Comparison of ENCODE assay signal across 8 mouse cellular contexts in the genomic region with DNA sequence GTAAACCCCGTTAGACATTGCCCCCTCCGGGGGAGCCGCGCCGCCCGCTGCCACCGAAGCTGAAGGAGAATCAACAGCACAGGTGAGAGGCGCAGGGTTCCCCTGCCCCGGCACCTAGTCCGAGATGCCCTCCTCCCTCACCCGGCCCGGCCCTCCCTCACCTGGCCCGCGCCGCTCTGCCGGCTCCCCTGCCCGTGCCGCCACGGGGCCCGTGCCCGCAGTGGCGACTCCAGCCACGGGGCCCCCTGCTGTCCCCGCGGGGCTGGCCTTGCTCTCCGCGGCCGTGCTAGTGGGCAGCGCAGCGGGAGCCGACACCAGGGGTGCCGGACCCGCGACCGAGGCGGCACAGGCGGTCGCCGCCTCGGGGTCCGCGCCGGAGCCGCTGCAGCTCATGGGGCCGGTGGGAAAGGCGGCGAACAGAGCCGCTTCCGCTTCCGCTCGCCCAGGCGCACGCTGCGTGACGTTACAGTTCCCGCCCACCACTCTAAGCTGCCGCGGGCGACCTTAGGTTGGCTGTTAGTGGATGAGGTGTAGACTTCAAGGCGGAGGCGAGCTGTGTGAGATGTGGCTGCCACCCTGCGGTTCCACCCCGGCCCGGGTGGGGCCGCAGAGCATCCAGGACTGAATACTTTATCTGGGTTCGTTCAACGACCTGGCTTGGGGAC. TPM values are rescaled to one million over a fixed set of nuclear protein-coding genes. Genes with fewer than 3 reads are reported as not detected.
DNase-seq lines count a peak whose midpoint lies in the region; ATAC-seq and TF ChIP-seq lines count a peak whose summit lies in the region.

A gene (minus strand): TSS at position 436 of the 665 bp plus-strand sequence.

- peak; percentile 86 for TF ChIP-seq POLR2A in brain, embryonic 14.5 days (IDR thresholded peaks at IDR 0.05; ENCODE audit: borderline replicate concordance, extremely low read depth, insufficient read depth, insufficient read length, poor library complexity, severe bottlenecking)
- peak; percentile 80 for TF ChIP-seq POLR2A in myocyte (IDR thresholded peaks at IDR 0.05; ENCODE audit: insufficient read length, low read depth)

- peaks cover 10% of the 10 kb centered on the region for H3K4me1 ChIP-seq in heart, embryonic 11.5 days (ENCODE audit: control insufficient read depth, insufficient read depth, low read length)
- peaks cover 22% of the 10 kb centered on the region for H3K4me1 ChIP-seq in kidney, embryonic 16.5 days (ENCODE audit: insufficient read depth, low read length)
- peaks cover 16% of the 10 kb centered on the region for H3K4me1 ChIP-seq in liver, embryonic 11.5 days (replicated peaks; ENCODE audit: control insufficient read depth, insufficient read depth, low read length)

- peaks cover 19% of the 10 kb centered on the region for H3K36me3 ChIP-seq in heart, embryonic 11.5 days (ENCODE audit: control insufficient read depth, insufficient read depth, low read length)
- H3K36me3 ChIP-seq in kidney, embryonic 16.5 days (ENCODE audit: insufficient read depth, low read length), result peaks cover 44% of the 10 kb centered on the region
- H3K36me3 ChIP-seq in liver, embryonic 11.5 days (ENCODE audit: control insufficient read depth, insufficient read depth, low read length), result peaks cover 28% of the 10 kb centered on the region
- peaks cover 23% of the 10 kb centered on the region for H3K36me3 ChIP-seq in myocyte (ENCODE audit: control insufficient read depth, insufficient read depth)

- peak within 1 kb of the TSS; percentile 51 for H3ac ChIP-seq in myocyte (ENCODE audit: control insufficient read depth, insufficient read length)

- no peaks in the 10 kb centered on the region for H3K9me3 ChIP-seq in heart, embryonic 11.5 days (replicated peaks; ENCODE audit: control insufficient read depth, low read length)
- no peaks in the 10 kb centered on the region for H3K9me3 ChIP-seq in kidney, embryonic 16.5 days (ENCODE audit: low read length)
- no peaks in the 10 kb centered on the region for H3K9me3 ChIP-seq in liver, embryonic 11.5 days (ENCODE audit: control insufficient read depth, low read length)

- under 1% methylated on average over 53 of the region's 67 CpGs for WGBS in heart, embryonic 11.5 days (ENCODE audit: insufficient replicate concordance)
- under 1% methylated on average over 55 of the region's 67 CpGs for WGBS in kidney, embryonic 16.5 days
- under 1% methylated on average over 67 of the region's 67 CpGs for WGBS in liver, embryonic 11.5 days

- no peaks in the 10 kb centered on the region for H3K27me3 ChIP-seq in heart, embryonic 11.5 days (ENCODE audit: control insufficient read depth, insufficient read depth, low read length)
- no peaks in the 10 kb centered on the region for H3K27me3 ChIP-seq in kidney, embryonic 16.5 days (ENCODE audit: insufficient read depth, low read length)
- H3K27me3 ChIP-seq in liver, embryonic 11.5 days (replicated peaks; ENCODE audit: control insufficient read depth, insufficient read depth, low read length), result no peaks in the 10 kb centered on the region
- no peaks in the 10 kb centered on the region for H3K27me3 ChIP-seq in myocyte (ENCODE audit: control insufficient read depth, insufficient read depth, insufficient read length)

- H3K4me3 ChIP-seq in heart, embryonic 11.5 days (ENCODE audit: low read depth, low read length), result peak within 1 kb of the TSS; percentile 88
- peak within 1 kb of the TSS; percentile 86 for H3K4me3 ChIP-seq in kidney, embryonic 16.5 days (ENCODE audit: low read length)
- H3K4me3 ChIP-seq in liver, embryonic 11.5 days (ENCODE audit: low read depth, low read length), result peak within 1 kb of the TSS; percentile 97
- peak within 1 kb of the TSS; percentile 32 for H3K4me3 ChIP-seq in myocyte

- DNase-seq in CD4-positive, CD25-positive, alpha-beta regulatory T cell, adult 2 months (ENCODE audit: low read depth, low spot score), result peak; percentile 97
- DNase-seq in brain, embryonic 14.5 days (ENCODE audit: low read depth), result peak; percentile 96
- DNase-seq in liver, embryonic 11.5 days (ENCODE audit: low spot score), result peak; percentile 87
- DNase-seq in spleen, postnatal 4 days (ENCODE audit: low spot score in 2 of 2), result peak; percentile 88 to 93

- H3K79me2 ChIP-seq in myocyte (ENCODE audit: control insufficient read depth, insufficient read depth), result peaks cover 25% of the 10 kb centered on the region

- peak within 1 kb of the TSS; percentile 90 for H3K9ac ChIP-seq in heart, embryonic 11.5 days (ENCODE audit: low read depth, low read length)
- peak within 1 kb of the TSS; percentile 94 for H3K9ac ChIP-seq in kidney, embryonic 16.5 days (replicated peaks; ENCODE audit: low read length)
- peak within 1 kb of the TSS; percentile 95 for H3K9ac ChIP-seq in liver, embryonic 11.5 days (ENCODE audit: low read depth, low read length)

- peak within 1 kb of the TSS; percentile 85 for H3K4me2 ChIP-seq in heart, embryonic 11.5 days
- peak within 1 kb of the TSS; percentile 81 for H3K4me2 ChIP-seq in kidney, embryonic 16.5 days (replicated peaks; ENCODE audit: low read depth, low read length)
- H3K4me2 ChIP-seq in liver, embryonic 11.5 days, result peak within 1 kb of the TSS; percentile 78
- H3K4me2 ChIP-seq in myocyte (ENCODE audit: low read depth), result peak within 1 kb of the TSS; percentile 68

- TF ChIP-seq CTCF in brain, embryonic 14.5 days (IDR thresholded peaks at IDR 0.05; ENCODE audit: borderline replicate concordance, extremely low read depth, insufficient read depth, insufficient read length), result peak; percentile 34; the same call in 1 of the 2 replicates

- peak; percentile 98 for ATAC-seq in erythroblast, adult 5-6 weeks (replicated peaks; ENCODE audit: low FRiP score, poor library complexity, severe bottlenecking)
- ATAC-seq in heart, embryonic 11.5 days (replicated peaks; ENCODE audit: insufficient number of reproducible peaks, low FRiP score, low TSS enrichment), result peak; percentile 97
- ATAC-seq in kidney, embryonic 16.5 days (ENCODE audit: low FRiP score, low TSS enrichment), result peak; percentile 98
- ATAC-seq in liver, embryonic 11.5 days (replicated peaks; ENCODE audit: low FRiP score), result peak; percentile 99

- peak within 1 kb of the TSS; percentile 89 for H3K27ac ChIP-seq in heart, embryonic 11.5 days (ENCODE audit: low read depth, low read length)
- H3K27ac ChIP-seq in kidney, embryonic 16.5 days (ENCODE audit: low read length), result peak within 1 kb of the TSS; percentile 80
- H3K27ac ChIP-seq in liver, embryonic 11.5 days (ENCODE audit: low read depth, low read length), result peak within 1 kb of the TSS; percentile 92

TF ChIP-seq in myocyte, 11 proteins besides CTCF, POLR2A, EP300 and RAD21:
- peak in 1 of 3 experiments; percentile 25 for TF ChIP-seq MYOG (IDR thresholded peaks at IDR 0.05; ENCODE audit: control insufficient read depth in 1 of 3, insufficient read depth in 1 of 3, insufficient read length in 2 of 3, low read depth in 2 of 3)
- TF ChIP-seq TCF12 (IDR thresholded peaks at IDR 0.05; ENCODE audit: insufficient read depth, poor library complexity, severe bottlenecking), result no peak
- TF ChIP-seq POLR2AphosphoS2 (IDR thresholded peaks at IDR 0.05; ENCODE audit: insufficient read length, low read depth), result peak; percentile 84
- no peak for TF ChIP-seq TCF3 (IDR thresholded peaks at IDR 0.05; ENCODE audit: insufficient read length, low read depth)
TF ChIP-seq in myocyte: peak in this region for 2.

RNA-seq across cellular contexts. Expression of the gene that starts here (rescaled TPM):
- polyA plus RNA-seq in brain, embryonic 14.5 days (2012; rRNA removed), result 204 and 302 TPM in 2 replicates
- 71.5 and 113 TPM in 2 replicates for total RNA-seq in erythroblast, adult 5-6 weeks (2015; ENCODE audit: low replicate concordance)
- 44.5 and 58.7 TPM in 2 replicates for total RNA-seq in erythroblast, adult 5-6 weeks (2017; ENCODE audit: low replicate concordance)
- 152 and 161 TPM in 2 replicates for polyA plus RNA-seq in heart, embryonic 11.5 days (2014; fragmentation: Nextera tagmentation; extraction: Ambion mirVana)
- polyA plus RNA-seq in kidney, embryonic 16.5 days (2015; fragmentation: Nextera tagmentation; extraction: Ambion mirVana), result 107 and 121 TPM in 2 replicates
- polyA plus RNA-seq in liver, embryonic 11.5 days (2014; fragmentation: Nextera tagmentation; extraction: Ambion mirVana), result 229 and 244 TPM in 2 replicates
- polyA plus RNA-seq in myocyte (2012; fragmentation: generic; extraction: Trizol), result 249 TPM

Comparison
In these comparisons a context has a peak if more than half of its experiments do, and no peak if none do; other contexts are left out.
1. Peak in every context shown above with its lines: DNase-seq, ATAC-seq, H3K4me3 ChIP-seq and H3K27ac ChIP-seq.
2. H3K4me3 ChIP-seq: peak in every context shown above with its lines; median percentile 97 in liver, embryonic 11.5 days; 88 in heart, embryonic 11.5 days; 86 in kidney, embryonic 16.5 days; 32 in myocyte.